Mouse (Mus musculus) liver, adult 2 months (tissue): Measurements from ENCODE around the gene Nqo1.

Experiments
- CTCF ChIP-seq: fragments of 200-500 bp; IDR thresholded peaks from 2 replicates; pipeline ENCODE4 v1.5.1; 2011; ENCODE audit warnings: low read depth, low read length, control low read depth
- POLR2A ChIP-seq: fragments of 200-500 bp; IDR thresholded peaks from 2 replicates; pipeline ENCODE4 v1.6.1; 2011; ENCODE audit warnings: low read length, control low read depth; ENCODE audit not compliant: insufficient read depth; ENCODE audit errors: extremely low read depth

GRCm38 (mm10) chr8:107437711-107438110 lies 34.7 kb upstream of the Nqo1 start:
- no peak for TF ChIP-seq POLR2A
- TF ChIP-seq CTCF = no peak
